Mouse (Mus musculus): ENCODE measurements at regions not wholly inside any gene's neighbourhood (a gene's known extent, or its start where the extent isn't known, plus 50 kb on each side); places are given as distances from the start of the nearest gene placed in this dataset.

DNA sequence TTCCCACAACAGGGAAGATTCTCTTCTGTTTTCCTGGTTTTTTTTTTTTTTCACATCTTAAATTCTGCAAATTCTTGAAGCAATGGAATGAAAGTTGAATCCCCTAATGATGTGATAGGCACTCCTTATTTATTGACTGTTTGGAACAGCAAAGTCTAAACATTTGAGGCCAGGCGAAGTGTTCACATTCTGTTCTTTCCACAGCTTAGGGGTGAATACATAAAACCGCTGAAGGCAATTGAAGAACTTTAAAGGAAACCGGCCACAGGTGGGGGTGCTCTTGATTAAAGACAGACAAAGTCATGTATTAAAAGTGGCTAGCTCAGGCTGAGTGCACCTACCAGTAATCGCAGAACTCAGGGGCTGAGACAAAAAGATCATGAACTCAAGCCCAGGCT, 166.6 kb upstream of the Hnrnpa3 start:
- DNase-seq (ENCODE audit: low spot score), result no peak

DNA sequence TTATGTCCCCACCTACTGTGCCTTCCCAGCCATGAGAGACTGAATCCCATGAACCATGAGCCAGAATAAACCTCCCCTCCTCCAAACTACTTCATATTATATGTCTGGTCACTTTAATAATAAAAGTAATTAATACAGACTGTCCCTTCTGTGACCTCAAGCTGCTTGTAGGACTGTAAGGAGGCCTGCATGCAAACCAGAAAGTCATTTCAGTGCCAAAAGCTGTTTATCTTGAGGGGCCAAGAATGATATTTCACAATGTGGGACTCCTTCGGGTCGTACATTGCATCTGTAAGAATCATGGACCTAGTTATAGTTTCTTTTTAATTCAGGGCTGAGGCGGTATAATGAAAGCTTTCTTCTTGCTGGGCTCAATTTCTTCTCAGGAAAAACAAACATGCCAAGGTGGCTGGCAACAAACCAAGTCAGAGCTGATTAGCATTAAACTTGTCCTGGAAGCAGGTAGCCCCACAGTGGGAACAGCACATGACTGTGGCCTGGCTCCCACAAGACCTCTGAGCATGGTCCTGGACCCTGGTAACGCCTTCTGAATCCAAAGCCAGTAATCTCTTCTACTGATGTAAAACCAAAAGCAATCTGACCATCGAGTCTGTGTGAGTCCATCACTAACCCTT, 162.3 kb upstream of the Hnrnpa3 start:
- no peak for DNase-seq (ENCODE audit: low spot score)

- no peak for DNase-seq (ENCODE audit: low spot score)
Measured at GRCm38 (mm10) chr2:75510223-75510622, 148.8 kb upstream of the Hnrnpa3 start.

DNA sequence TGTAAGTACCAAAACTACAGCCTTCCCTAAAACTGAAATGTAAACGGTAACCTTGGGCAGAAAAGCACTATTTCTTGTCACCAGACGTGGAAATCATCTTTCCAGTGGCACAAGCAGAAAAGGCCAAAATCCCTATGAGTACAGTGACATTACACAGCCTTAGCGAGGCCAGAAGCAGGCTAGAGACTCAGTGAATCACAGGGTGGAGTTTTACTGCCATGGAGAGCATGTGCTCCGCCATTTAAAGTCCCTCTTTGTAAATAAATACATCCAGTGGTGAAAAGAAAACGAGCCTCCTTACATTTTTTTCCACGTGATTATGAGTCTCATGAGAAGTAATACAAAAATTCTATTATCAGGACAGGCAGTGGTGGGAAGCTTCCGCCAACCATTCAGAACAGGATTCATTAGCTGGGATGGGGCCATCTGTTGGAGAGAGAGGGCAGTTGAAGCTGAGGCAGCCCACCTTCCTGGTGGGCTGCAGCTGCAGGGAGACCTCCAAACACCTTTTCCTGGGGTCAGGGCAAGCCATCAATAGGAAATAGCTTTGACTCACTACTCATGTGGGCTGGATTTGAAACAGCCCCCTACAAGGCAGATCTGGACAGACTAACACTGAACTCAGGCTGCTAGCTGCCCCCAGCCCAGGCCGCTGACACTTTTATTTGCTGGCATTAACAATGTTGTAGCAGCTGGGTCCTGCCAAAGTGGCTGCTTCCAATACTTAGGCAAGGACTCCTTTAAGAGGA, 146.5 kb upstream of the Hnrnpa3 start:
- no peak for DNase-seq (ENCODE audit: low spot score)

- DNase-seq (ENCODE audit: low spot score), result no peak
Measured at GRCm38 (mm10) chr2:75514171-75514570, 144.9 kb upstream of the Hnrnpa3 start.

DNA sequence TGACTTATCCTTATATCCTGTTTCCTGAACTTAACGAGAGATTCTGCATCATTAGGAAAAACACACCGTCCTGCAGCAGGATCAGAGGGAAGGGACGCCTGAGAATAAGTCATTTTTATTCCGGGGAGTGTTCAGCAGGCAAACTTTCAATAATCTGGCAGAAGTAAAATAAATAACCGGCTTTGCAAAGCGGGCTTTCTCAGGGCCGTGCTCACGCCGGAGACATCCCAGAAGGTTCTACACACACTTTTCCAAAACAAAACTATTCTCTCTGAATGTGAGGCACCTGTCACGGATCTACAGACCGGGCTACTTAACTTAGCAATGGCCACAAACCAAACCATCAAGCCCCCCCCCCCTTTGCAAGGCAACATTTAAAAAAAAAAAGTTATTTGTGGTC, 142.8 kb upstream of the Hnrnpa3 start:
- no peak for DNase-seq (ENCODE audit: low spot score)

DNA sequence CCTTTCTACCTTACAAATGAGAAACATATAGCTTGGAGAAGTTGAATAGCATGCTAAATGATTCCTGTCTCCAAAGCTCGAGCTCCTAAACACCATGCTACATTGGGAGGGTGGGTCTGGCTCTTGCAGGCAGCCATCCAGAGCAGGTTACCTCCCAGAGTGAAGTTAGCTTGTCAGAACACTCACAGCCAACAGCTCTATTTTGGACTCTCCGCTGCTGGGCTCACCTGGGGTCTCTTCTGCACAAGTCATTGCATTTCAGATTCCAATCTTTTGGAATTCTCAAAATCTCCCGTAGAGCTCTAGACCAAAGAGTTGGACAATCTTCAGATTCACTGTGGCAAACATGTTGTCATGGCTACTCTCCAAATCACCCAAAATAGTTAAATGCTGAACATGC, 142.0 kb upstream of the Hnrnpa3 start:
- no peak for DNase-seq (ENCODE audit: low spot score)

DNA sequence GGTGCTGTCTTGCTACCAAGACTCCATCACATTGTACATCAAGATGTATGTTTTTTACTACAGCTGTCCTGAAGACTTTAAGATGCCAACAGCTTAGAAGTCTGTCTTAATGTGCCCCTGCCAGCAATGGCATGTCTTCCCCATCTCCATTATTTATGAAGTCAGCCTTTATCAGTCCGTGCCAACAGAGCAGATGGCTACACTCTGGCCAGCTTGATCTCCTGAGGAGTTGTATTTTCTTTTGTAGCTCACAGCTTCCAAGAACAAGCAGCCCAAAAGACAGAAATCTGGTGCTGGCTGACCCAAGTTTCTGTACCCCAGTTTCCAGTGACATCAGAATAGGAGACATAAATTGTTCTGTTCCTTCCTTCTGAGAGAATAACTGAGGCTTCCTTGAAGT, 140.5 kb upstream of the Hnrnpa3 start:
- DNase-seq (ENCODE audit: low spot score), result no peak

GRCm38 (mm10) chr2:75525562-75525961, 133.5 kb upstream of the Hnrnpa3 start:
- DNase-seq (ENCODE audit: low spot score), result no peak

DNA sequence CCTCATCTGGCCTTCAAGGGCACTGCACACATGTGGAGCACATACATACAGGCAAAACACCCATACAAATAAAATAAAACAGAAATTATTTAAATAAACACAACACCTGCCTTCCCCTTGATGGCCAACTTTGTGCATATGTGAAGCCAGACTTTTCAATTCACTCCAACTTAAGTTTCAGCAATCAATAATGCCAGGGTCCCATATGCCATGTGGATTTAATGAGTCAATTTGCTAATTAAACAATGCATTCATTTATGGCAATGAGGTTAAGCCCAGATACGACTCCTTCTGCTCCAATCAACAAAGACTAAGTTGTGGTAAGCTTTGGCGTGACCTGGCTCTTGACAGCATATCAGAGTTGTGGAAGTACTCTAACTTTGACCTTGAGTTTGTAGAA, 130.4 kb upstream of the Hnrnpa3 start:
- DNase-seq (ENCODE audit: low spot score), result no peak

DNA sequence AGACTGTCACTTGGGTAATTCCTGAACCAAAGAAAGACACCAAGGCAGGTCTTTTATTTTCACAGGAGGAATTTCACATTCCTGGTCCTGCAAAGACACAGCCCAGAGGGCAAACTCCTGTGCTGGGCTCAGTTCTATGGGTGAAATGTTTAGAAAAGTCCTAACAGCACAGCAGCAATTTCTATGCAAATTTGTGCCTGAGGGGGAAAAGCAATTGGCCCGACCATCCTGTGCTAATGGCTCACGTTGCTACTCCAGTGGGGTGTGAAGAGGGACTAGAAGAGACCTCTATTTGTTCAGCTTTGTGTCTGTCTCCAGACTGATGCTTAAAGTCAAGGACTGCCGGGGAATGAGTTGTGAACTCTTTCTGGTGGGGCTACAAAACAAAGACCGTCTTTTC, 120.9 kb upstream of the Hnrnpa3 start:
- no peak for DNase-seq (ENCODE audit: low spot score)

DNA sequence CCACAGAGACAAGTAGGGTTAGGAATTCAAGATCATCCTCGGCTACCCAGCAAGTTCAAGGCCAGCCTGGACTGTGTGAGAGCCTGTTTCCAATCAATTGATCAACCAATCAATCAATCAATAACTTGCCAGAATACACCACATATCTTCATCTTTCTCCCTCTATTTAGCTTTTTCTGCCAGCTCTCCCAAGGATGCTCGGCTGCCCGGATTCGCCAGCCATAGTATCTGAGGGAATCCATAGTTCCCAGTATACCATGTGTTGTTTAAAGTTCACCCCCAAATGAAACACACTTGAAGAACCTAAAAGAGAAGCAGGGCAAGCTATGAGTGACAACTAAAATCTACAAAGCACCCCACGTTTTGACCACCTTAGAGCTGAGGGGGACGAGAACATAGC, 119.3 kb upstream of the Hnrnpa3 start:
- DNase-seq (ENCODE audit: low spot score), result no peak

GRCm38 (mm10) chr2:75542331-75542730, 116.7 kb upstream of the Hnrnpa3 start:
- no peak for DNase-seq (ENCODE audit: low spot score)

DNA sequence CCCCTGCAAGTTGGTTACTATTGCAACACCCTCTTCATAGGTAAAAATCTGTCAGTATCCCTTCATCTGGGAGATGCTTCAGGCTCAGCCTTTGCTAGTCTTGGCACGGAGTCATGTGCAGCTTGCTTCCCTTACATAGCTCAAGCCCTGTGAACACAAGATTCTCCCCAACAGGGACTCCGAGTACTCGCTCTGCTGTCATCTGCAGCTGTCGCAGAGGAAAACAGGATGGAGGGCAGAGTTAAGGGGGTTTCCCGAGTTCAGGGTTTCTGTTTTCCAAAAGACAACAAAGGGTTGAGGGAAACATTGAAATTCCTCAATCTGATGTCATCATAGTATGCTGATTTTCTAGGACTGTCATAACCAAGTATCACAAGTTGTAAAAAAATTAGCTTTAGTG, 116.3 kb upstream of the Hnrnpa3 start:
- no peak for DNase-seq (ENCODE audit: low spot score)

GRCm38 (mm10) chr2:75545971-75546370, 113.1 kb upstream of the Hnrnpa3 start:
- no peak for DNase-seq (ENCODE audit: low spot score)

DNA sequence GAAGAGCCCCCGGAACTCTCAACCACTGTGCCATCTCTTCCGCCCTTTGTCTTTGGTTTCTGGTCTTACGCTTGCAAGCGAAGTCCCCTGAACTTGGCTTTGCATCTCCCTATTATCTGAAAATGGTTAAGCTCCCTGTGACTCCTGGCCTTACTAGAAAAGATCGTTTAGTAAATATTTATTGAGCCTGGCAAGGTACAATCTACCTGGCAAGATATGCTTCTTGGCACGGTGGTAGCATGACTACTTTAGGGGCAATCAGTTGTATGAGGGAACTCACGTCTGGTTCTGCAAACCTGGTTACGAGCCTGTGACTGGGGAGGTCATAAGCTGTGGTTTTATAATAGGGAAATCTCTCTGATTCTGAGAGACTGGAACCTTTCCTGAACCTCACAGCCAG, 103.4 kb upstream of the Hnrnpa3 start:
- no peak for DNase-seq (ENCODE audit: low spot score)

- no peak for DNase-seq (ENCODE audit: low spot score)
Measured at GRCm38 (mm10) chr2:75556744-75557143, 102.3 kb upstream of the Hnrnpa3 start.

DNA sequence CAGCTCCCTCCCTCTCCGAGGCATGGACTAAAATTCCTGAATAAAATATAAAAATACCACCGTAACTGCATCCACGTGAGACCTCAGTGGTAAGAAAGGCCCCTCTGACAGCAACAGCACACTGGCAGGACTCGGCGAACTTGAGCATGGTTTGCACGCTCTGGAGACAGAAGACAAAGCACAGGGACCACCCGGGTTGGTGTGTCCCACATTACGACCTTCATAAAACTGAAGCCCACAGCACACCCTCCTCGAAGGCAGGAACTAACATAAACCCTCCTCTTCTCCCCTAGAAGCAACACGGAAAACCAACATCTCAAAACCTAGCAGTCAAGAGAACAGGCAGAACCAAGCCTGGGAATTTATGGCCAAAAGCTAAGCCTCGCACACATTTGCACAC, 101.7 kb upstream of the Hnrnpa3 start:
- DNase-seq (ENCODE audit: low spot score), result no peak

GRCm38 (mm10) chr2:75559920-75560319, 99.1 kb upstream of the Hnrnpa3 start:
- no peak for DNase-seq (ENCODE audit: low spot score)

- DNase-seq (ENCODE audit: low spot score), result peak; percentile 19
Measured at GRCm38 (mm10) chr2:75563253-75563913, 95.7 kb upstream of the Hnrnpa3 start.

DNA sequence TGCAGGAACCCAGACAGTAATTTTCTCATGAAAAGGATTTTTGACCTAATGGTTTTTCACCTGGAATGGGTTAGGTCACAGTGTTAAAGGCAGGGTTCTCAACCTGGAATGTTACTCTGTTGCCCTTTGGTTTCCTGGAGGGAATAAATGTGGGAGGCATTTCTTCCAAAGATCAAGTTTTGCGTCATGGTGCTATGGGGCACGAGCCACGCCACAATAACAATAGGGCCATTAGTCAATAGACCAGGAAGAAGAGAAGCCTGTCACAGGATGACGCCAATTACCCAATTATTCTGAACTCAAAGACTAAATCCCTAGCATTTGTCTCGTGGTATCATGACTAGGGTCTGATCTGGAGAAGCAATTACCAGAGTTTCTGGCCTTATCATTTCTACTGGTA, 94.3 kb upstream of the Hnrnpa3 start:
- no peak for DNase-seq (ENCODE audit: low spot score)

- DNase-seq (ENCODE audit: low spot score), result no peak
Measured at GRCm38 (mm10) chr2:75567131-75567530, 91.9 kb upstream of the Hnrnpa3 start.

- DNase-seq (ENCODE audit: low spot score), result no peak
Measured at GRCm38 (mm10) chr2:75569756-75570155, 89.3 kb upstream of the Hnrnpa3 start.
